Mouse (Mus musculus) c-Kit-negative CD71-positive TER-119-positive erythroid progenitor cells, embryonic 14.5 days (primary cell): ENCODE measurements around the gene Fancf.
A peak's percentile ranks its signal among the peaks of the same experiment; 100 is the strongest.

Experiments used
- DNase-seq: peaks from one replicate; pipeline ENCODE4 v3.0.0-alpha.2; 2013; ENCODE audit warnings: low read depth, low spot score

The Fancf gene

DNA sequence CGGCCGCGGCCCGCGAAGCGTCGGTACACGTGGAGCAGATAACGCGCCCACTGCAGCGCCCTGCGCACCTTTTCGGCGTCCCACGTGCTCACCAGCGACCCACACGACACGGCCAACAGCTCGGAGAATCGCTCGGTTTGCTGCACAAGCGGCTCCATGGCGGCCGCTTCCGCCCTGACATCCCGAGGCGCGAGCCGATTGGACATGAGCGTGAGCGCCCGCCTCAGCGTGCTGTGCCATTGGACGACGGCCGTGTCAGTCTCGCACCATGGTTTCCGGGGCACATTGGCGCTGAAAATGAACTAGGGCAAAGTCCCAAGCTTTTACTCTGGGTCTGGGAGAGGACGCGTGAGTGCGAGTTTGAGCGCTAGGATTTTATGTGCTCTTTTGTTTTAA, at the start of gene Fancf:
TSS of gene Fancf (minus strand) at position 171 of the 396 bp plus-strand sequence.
- peak; percentile 92 for DNase-seq

DNA sequence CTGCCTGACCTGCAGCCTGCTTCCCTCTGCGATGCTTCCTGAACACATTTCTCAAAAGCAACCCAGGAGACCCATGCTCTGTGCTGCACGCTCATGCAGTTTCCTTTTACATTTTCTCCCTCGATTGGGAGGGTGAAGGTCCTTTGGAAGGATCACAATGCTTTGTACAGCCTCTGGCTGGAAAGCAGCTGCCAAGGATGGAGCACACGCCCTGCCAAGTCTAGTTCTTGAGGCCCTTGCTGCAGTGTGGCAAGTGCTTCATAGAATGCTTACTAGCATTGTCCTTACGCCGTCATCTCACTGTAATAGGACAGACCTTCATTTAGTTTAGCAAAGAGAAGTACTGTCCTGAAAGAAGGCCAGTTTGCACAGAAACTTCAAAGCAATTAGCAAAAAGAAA, 37.0 kb upstream of the Fancf start:
- DNase-seq = no peak

DNA sequence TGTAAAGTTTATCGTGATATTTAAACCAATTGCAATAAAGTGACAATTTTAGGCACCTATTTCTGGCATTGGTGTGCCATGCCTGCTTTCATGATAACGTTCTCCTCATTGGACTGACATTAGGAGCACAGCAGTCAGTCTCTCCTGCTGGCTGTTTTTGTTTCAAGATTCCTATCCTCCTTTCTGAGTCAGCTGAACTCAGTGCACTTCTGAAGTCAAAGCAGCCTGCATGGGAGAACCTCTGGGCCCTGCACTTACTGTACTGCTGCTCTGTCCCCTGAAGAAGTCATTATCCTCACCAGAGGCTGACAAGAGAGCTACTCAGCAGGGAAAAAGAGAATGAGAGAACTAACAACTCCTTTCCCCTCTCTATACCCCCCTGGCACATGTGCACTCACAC, 32.9 kb upstream of the Fancf start:
- DNase-seq = no peak

DNA sequence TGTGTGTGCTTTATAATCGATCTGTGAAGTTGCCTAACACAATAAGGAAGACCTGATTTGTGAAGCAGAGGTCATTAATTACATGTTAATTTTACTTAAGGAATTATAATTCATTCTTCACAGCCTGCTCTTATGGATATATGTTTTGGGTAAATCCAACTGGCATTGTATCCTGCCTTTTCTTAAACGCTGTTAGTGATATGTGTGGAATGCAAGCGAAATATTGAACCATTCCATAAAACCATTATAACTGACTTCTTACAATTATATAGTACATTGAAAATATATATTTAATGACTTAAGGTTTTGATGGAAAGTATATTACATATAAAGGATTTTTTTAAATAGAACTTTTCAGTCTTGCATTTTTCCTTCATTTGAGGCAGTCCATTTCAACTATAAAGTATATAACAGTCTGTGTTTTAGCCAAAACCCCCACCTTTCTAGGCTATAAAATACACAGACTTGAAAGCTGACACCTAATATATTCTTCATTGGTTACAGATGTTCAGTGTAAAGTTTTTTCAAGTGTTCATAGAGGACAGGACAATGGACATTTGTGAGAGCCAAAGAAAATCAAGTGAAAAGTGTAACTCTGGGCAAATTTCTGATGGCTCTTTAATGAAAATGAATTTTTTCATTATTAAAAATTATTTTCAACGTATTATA, 32.2 kb upstream of the Fancf start:
- no peak for DNase-seq

DNA sequence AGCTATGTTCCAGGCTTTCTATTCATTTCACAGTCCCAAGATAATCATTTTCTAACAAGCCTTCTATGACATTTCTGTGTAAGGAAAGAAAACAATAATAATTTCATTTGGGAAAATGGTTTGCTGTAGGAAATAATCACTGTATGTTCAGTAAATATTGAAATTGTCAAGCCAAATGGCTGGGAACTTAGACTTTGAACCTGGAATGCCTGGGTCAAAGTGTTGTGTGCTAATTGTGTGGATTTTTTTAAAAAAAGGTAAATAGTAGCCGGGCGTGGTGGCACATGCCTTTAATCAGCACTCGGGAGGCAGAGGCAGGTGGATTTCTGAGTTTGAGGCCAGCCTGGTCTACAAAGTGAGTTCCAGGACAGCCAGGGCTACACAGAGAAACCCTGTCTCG, 30.9 kb upstream of the Fancf start:
- no peak for DNase-seq

DNA sequence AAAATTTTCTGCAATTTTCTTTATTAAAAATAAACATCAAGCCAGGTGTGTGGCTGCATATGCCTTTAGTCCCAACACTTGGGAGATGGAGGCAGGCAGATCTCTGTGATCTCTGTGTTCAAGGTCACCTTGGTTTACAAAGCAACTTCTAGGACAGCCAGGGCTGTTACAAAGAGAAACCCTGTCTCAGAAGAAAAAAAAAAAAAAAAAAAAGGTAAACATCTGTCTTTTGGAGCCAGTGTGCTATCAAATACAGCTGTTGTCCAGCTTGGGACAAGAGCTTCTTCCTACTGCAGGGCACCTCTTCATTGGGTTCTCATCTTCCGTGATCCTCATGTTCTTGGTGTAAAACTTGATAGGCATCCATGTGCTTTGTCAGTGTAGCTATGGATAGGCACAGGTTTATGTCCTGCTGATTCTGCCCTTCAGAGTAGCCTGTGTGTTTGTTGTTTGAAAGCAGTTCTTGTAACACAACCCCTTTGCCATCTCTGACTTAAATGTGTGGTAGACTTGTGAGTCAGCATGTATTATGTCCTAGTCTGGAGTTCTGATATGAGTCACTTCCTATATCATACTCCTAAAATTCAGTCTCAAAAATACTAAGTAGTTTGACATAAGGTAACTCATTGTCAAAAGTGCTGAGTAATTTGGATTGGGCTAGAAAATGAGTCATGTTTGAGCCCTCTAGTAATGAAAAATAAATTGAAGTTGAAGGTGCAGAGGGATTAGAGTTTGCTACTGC, 30.3 kb upstream of the Fancf start:
- no peak for DNase-seq

DNA sequence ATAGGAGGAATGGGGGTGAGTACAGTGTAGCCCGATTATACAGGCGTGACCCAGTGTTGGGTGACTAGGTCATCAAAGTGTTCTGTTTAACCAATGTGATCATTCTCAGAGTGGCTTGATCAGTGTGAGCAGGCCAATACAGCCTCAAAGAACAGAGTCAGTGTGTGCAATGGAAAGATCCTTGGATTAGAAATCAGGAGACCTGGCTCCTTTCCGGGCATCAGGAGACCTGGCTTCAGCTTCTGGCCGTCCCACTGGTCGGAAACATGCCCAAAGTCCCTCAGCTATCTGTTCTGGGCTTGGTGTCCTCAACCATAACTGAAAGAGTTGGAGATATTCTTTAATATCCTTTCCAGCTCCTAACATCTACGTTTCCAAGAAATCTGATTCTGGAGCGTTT, 27.5 kb upstream of the Fancf start:
- DNase-seq = no peak

DNA sequence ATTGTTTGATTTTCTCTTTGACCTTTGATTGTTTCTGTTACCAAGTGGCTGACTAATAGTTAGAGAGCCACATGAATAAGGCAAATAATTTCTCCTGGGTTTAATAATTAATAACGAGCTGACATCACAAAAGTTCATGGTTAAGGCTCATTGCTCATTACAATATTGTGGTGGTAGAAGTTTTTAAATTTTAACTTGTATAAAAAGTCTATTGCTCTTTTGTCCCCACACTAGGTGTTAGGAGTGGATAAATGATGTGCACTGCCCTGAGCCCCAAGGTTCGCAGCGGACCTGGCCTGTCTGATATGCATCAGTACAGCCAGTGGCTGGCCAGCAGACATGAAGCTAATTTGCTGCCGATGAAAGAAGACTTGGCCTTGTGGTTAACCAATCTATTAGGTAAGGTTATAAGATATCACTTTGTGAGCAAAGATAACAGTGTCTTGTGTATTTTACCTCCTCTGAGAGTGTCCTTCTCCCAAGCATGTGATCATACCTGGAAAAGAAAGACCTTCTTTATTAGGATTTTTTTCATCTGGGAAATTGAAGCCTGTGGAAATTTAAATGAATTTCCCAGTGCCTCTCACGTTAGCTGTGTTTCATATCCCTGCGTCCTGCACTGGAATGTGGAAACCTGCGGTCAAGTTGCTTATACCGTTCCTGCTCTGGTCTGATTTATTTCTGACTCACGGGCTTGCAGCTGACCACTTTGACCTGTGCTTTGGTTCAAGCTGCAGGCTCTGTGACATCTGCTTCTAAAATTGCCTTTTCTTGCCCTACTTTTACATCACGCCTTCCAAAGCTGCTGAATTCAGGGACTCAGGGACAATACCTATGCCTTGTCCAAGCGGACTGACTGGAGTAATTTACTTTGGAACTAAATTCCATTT, 25.9 kb upstream of the Fancf start:
- no peak for DNase-seq

DNA sequence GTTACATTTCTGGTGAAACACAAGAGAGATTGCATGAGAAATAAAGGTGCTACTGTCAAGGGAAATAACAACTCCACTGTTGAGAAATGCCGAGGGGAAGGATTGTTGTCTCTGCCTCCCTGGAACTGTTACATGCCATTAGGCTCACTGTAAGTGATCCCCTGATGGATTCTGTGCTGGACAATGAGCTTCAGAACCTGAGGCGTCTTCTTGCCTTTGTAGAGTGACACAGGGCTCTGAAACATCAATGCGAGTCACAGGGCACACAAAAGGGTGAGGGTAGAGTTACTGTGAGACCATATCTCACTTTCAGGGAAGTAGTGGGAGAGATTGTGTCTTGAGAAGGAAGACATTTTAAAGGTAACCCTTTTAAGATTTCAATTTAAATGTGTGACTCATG, 23.3 kb upstream of the Fancf start:
- DNase-seq = no peak

DNA sequence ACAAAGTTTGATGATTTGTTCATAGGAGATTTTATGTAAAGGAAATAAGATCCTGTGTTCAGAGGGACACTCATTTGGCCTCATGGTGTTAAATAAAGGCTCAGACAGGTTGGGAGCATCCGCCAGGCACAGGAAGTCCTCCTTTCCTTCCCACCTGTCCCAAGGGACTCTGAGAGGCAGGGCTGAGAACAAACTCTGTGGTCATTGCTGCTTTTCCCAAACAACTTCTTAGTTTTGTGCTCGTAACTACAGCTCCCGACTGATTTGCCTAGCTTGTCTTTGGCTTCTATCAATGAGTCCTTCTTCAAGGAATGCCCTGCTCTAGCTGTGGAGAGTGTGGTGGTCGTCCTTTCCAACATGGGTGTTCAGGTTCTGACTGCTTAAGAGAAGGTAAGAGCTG, 18.1 kb upstream of the Fancf start:
- DNase-seq = no peak

DNA sequence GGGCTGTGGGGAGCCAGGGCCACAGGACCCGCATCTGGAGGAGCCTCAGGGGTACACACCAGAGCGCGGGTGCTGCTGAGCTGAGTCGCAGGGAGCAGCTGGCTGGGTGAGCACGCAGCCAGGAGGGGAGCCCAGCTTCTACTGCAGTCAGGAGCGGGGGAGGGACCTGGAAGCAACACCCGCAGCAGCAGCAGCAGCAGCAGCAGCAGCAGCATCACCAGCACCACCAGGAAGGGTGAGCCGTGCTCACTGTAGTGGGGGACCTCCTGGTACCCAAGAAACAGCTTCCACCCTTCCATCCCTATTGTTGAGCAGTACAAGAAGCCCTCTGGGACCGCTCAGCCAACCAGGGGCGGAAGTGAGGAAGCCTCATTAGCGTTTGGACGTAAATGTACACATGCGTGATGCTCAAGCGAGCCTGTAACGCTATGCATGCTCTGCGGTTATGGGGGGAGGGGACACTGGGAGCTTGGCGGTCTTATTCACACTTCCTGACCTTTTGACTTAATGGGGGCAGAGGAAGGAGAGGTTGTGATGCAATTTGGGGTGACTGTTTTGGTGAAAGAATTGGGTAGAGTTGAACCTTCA, 17.2 kb upstream of the Fancf start:
- DNase-seq = no peak

DNA sequence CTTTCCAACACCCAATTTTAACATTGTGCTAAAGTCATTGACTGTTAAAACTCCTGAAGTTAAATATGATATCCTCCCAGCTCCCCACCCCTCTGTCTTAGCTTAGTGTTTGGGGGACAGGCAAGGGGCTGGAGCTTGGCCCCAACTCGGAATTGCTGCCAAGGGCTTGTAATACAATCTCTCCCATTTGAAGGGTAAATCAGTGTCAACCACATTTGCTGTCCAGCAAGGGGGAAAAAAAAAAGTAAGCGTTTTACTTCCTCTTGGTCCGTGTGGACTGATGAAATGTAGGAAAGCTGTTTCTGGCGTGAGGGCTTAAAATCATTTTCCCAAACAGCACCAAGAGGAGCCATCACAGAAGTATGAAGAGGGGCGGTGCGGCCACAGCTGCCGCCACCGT, 16.7 kb upstream of the Fancf start:
- DNase-seq = no peak

DNA sequence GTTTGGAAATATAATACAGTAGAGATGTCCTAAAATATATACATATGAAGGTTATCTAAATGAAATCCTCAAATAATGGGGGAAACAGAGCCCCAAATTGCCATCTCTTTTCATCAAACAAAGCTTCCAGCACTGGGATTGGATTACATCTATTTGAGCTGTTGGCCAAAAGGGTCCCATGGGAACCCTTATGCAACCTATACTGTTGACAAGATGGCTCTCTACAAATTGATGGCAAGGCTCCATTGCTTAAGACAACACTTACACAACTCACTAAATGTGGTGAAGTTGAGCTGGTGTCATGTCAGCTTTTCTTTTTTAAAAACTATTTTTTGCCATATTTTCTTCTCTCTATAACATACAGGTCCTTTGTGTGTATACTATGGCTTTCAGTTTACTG, 14.2 kb upstream of the Fancf start:
- DNase-seq = no peak

DNA sequence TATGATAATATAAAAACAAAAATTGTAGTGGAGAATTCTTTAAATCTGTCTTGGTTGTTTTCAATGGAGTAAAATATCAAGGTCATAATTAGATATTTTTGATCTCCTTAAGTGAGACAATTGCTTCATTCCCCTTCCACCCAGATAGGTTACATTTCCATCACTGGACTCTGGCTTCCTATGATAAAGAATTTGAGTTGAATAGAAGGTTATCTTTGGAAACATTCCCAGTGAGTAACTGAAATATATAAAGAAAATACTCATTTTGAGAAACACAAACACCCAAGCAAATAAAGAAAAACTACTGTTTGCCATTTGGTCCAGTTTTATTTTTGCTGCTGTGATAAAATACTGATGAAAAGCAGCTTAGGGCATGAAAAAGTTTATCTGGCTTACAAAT, 10.5 kb upstream of the Fancf start:
- DNase-seq = no peak

DNA sequence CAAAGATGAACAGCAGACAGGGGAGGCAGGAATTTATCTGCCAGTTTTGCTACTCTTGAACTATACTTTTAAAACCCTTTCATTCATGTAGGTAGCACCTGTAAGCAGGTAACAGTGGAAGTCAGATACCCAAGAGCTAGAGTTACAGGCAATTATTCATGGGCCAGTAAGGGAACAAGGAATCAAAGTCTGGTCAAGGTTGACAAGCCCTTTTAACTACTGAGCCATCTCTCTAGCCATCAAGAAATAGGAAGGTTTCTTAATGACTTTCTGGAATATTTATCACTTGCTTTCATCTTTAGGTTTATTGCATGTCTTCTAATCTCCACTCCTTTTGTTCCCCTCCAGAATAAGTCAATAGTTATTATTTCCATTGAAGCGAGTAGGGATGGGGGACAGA, 10.0 kb upstream of the Fancf start:
- DNase-seq = no peak

DNA sequence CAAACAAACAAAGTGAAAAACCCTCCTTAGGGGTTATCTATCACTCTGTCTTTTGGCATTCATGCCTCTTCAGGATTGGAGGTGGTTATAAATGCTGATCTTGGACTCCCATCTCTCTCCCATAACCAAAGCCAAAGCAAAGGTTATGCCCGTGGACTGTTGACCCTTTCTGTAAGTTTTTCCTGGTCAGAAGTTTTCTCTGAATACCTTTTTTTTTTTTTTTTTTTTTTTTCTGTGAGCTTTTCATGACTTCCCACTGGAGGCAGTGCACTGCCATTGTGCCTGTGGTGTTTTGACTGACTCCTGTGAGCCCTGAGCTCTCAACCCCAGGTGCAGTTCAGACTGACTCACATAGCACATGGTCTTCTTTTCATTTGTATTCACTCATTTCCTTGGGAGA, 5.9 kb upstream of the Fancf start:
- DNase-seq = no peak

DNA sequence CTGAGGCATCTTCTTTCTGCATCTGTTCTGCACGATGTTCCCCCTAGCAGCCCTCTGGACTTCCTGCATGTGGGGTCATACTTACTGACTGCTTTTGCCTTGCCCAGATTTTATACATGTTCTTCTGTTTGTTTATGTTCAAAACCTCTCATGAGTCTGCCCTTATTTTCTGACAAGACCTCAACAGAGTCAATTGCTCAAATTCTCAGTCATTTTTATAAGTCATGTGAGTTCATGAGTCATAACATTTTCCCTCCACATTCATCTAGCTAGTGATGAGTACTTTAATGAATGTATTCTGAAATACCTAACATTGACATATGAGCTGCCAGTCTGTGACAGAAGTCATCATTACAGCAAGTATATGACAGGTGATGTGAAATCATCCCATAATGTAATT, 3.3 kb upstream of the Fancf start:
- no peak for DNase-seq

DNA sequence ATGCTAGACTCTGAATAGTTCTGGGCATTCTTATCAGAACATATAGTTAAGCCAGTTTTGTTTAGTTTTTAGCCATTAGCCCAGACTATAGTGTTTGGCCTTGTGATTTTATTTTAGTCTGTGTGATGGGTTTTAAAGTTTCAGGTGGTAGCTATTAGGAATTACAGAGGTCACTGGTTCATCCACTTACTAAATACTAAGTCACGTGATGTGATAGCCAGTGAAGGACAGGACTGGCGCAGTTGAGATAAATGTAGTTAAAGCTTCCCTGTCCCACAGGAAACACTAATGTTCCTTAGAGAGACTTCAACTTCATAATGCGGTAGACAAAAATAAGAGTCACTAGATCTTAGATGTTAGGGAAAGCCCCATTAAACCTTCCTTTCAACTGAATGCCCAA, 775 bp upstream of the Fancf start:
- DNase-seq = peak; percentile 16

DNA sequence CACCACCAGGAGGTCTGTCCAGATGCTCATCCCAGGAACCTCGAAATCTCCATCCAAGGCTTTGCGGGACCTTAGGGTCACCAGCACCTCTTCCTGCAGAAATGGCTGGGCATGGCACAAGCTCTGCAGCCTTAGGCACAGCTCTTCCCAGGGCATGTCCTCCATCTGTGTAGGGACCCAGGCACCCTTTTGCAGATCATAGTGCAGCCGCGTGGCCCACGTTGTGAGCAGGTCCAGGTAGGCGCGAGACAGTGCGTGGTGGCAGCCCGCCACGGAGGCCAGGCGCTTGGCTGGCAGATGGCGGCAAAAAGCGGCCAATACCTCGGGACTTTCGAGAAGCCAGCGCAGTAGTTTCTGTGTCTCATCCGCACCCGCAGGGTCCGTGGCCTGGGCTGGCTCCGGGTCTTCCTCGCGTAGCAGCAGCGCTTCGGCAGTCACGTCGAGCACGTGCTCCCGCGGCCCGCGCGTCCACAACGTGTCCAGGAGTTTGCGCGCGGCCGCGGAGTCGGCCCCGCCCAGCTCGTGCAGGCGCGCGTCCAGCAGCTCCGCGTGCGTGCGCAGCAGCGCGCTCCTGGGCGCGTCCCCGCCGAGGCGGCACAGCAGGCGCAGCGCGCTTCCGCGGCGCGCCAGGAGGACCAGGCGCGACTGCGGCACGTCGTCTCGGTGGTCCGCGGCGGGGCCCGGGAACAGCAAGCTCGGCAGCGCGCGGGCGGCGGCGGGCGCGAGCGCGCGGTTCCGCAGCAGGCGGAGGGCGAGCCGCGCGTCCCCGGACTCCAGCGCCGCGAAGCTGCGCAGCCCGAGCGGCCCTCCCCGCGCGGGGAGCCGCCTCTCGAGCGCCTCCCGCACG, 594 bp downstream of the Fancf start, which contains the start of gene Gas2:
TSS of gene Gas2 (plus strand) at position 766 of the 847 bp plus-strand sequence.
- DNase-seq = peak; percentile 69

DNA sequence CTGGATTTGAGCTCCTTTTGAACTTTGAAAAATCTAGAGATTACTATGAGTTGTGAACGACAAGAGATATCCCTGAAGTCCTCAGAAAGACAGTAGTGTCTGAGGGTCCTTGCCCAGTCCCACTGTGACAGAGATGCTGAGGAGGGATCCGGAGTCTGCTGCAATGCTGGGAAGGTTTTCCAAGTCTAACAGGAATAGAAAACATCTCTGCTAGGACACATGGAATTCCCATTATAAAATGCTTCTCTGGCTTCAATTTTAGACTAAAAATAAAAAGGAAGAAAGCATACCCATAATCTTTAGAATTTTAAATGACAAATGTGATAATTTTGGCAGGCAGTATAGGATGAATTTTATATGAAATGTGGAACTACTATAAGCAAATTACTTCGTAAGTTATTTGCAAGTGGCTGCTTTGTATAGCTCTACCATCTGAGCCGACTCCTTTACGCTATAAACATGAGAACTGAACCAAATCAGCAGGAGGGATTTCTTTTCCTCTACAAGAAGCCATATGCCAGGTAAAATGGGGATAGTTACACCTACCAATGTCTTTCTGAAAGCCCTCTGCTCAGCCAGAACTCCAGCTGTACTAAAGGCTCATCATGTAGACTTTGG, 10.1 kb downstream of the Fancf start:
- DNase-seq = no peak

DNA sequence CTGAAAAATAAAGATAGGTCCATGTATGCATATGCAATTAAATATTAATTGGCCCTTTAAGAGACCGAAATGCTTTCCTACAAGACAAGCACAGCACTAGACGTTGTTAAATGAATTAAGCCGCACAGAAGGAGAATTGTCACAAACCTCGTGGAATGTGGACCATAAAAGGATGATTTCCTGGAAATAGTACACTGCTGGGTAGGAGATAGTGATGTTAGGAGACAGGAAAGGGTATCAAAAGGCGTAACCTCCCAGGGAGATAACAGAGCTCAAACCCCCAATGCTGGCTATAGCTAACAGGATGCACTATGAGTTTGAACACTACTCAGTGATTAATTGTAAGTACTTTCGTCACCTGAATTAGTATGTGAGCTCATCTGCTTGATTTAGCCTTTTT, 11.2 kb downstream of the Fancf start:
- DNase-seq = no peak
